Mouse (Mus musculus): ENCODE data around the gene Gm3015.
"Not testable (repeated sequence)": the region's sequence is repeated elsewhere in the genome, so short reads cannot be mapped to it uniquely, and the experiment has no call there.

The Gm3015 gene

GRCm38 (mm10) chr14:42768721-42769120 lies at the start of gene Gm3015:
Gene Gm3015, minus strand, starts transcription at chr14:42768821.
- not testable (repeated sequence) for DNase-seq (ENCODE audit: low spot score)

GRCm38 (mm10) chr14:42797887-42798286 lies 29.3 kb upstream of the Gm3015 start, which contains the start of gene Gm10377:
Gene Gm10377, minus strand, starts transcription at chr14:42797987.
- not testable (repeated sequence) for DNase-seq (ENCODE audit: low spot score)

Measured in spleen, adult 12 weeks (tissue).